Mouse (Mus musculus) kidney, postnatal 10 days (tissue): ENCODE results near the gene Spag16.

ENCODE experiments used
- DNase-seq: peaks from one replicate; pipeline ENCODE4 v3.0.0; 2021; ENCODE audit warnings: mixed read lengths

Spag16 gene

DNA sequence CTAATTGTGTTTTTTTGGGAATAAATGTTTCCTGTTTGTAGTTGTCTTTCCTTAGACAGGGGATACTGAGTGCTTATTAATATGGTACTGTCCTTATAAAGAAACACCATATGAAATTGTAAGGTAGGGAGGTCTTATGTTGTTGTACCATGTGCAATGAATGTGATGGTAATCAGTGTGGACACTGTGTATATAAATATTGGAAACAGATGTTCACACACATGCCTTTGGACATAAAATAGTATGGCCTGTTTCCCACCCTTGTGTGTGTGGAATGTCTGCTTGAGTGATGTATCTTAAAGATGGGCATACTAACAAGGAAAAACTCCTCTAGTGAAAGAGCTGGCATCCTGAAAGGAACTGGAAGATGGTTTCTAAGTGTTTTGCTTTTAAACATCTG is 692.1 kb downstream of the Spag16 start:
- no peak for DNase-seq

DNA sequence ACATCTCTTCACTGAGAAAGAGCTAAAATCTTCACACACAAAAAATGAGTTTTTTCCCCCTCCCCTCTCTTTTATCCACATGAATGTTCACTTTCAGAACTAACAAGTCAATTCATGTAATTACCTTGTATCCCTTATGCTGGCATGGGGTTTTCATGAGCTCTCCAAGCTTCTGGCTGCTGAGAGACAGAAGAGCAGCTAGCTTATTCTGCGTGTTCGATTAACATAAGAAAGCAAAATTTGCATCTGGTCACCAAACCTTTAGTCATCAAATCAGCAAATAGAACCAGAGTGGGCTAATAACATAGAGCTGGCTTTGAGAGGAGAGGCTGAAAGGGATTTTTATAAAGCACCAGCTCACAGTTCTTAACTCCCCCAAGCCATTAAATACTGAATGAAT is 700.4 kb downstream of the Spag16 start:
- DNase-seq = no peak

DNA sequence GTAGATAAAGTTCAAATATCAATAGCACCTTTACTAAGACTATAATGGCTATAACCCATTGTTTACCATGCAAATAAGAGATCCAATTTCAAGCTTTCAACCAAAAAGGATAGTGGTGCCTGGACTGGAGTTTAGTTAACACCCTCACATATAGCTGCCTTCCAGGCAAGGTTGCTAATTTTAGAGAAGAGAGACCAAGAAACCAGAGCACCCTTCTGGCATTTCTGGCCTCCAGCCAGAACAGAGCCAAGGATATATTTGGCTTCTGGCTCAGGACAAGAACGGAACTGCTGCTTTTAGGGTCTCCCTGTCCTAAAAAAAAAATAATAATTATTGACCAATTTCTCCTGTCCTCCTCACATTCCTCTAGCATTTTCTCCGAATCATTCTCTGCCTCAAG is 703.0 kb downstream of the Spag16 start:
- DNase-seq = no peak

DNA sequence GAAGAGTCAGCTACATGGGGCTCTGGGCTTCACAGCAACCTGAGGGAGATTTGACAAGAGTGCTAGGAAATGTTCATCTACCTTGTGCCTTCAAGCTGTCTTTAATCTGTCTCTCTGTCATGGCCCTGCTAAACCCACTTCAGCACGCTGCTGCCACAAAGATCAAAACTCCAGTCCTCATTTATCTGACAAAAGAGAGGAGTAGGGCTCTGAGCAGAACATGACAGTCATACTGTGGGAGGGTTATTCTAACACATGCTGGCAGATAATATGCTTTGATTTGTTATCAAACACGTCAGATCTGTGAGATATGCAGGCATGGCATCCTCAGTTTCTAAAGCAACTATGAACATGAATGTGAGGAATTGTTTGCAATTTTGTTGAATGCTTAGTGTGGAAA is 725.1 kb downstream of the Spag16 start:
- no peak for DNase-seq

DNA sequence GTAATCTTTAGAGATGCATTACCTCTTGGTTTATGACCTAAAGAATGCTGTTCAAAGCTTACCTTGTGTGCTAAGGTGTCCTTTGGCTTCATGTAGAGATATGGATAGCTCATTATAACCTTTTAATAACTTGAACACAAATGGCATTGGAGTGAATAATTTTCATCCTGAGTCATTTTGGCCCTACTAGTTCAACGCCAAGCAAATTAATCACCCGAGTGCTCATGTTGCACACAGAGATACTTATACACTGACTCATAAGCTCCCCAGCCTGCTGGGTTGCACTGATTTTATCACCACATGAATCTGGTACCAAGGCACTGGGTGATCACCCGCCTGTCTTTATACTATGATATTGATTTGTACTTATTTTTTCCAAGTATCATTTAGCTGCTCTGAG is 795.0 kb downstream of the Spag16 start:
- DNase-seq = no peak

DNA sequence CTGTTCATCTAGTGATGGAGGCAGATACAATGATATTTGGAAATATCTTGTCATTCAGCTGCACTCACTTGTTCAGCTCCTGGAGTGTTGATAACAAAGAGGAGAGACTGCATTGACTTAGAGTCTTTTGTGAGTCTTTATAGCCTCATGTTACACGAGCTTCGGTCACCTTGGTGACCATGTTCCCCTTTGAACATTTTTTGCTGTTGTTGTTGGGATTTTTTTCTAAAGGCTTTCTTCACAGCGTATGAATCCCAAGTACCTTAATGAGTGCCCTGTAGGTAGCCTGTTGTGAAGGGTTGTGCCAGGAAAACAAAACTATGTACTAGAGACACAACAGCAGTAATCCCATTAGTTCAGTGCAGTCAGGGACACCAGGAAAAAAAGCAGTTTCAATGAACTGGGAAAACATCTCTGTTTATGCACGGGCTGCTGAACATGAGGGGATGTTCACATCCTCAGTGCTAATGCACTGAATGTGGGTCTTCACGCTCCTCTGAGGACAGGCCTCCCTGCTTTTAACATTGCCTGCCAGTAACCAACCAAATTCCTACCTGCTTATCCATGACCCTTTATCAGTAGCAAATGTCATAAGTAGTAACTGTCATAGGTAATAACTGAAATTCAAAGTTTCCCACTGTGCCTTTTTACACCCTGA is 798.2 kb downstream of the Spag16 start:
- no peak for DNase-seq

DNA sequence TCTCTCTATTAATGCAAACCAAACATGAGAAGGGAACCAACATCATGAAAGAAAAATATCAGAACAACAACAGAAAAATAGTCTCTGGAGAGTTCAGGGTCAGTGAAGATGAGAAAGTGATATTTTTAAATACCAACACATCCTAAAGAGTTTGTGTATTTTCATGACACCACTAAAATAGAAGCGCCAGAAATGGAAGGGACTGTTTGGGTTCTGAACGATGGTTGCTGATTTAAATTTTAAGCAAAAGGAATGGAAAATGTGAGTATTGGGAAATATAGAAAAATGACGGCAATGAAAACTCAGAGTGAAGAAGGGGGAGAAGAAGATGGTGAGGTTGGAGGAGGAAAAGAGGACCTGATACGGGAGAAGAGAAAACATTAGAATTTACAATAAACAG is 825.9 kb downstream of the Spag16 start:
- DNase-seq = no peak

DNA sequence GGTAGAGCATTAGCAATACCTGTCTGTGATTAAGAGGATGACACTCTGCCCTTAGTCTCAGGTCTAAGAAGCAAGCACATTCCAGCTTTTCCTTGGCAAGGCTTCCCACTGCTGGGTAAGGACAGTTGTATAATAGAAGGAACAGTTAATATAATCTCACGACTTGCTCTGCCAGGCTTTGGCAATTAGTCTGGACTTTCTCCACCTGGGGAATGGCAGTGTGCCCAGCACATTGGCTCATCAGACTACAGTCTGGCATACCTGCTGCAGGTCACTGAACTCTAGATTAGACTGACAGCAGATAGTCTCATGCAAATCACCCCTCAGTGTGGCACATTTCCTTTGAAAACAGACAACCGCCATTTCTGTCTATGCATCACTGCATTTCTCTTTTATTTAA is 865.8 kb downstream of the Spag16 start:
- peak; percentile 66 for DNase-seq

DNA sequence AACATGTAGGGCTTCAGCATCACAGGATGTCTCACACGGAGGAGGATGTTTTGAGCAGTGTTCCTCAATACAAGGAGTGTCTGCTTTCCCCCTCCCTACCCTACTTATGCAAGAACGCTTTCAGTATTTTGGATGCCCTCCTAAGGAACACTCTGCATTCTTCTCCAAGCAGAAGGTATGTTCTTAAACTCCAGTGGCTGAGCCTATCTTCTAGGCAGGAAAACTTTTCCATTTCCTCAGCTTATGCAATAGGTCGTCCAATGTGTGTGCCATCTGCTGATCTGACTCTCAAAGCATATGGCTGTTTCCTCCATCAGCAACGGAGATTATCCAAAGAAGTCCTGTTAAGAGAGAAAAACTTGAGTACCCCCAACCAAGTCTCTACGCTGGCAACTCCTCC is 873.5 kb downstream of the Spag16 start:
- DNase-seq = no peak

DNA sequence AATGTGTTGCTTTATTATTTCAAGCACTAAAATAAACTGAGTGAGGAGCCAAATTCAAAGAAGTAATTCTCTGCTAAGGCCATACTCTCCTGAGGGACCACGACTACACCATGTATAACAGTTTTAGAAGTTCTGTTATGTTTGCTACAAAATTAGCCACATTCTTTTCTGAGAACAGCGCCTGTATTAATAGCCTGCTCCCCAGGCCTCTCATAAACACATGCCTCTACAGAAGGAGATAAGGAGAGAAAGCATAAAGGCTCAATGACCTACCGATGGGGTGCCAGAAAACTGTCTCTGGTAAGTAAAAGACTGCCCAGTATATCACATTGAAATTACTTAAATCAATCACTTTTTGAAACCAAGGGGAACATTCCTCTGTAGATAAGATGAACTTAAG is 877.2 kb downstream of the Spag16 start:
- no peak for DNase-seq

DNA sequence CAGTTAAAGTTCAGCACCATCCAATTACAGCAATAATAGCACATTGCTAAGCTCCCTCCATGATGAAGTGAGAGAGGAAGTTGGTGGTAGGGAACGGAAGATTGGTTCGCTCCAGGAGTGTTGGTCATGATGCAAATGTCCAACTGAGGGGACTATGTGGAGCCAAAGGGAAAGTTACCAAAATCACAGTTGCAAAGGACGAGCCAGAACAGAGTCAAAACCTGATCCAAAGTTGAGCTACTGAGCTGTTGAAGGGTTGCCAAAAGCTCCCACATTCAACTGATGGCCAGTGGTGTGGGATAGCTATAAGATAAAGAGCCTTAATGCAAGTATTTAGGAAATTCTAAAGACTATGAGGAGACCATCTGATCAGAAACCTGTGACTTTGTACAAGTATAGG is 879.1 kb downstream of the Spag16 start:
- no peak for DNase-seq

DNA sequence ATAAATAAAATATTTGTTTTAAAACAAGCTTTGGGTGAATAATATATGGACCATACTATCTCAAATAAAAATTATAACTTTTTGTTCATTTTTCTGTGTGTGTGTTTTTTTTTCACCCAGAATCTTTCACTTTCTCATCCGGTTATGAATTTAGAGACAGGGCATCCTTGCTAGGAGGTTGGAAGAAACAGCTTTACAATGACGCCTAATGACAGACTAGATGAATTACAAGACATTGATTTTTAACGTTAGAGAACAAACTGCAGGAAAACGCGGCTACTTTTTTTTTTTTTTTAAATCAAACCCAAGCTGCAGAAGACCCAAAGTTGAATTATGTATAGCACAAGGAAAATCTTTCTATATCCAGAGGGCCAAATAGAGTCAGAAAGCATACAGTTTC is 898.3 kb downstream of the Spag16 start:
- DNase-seq = no peak

DNA sequence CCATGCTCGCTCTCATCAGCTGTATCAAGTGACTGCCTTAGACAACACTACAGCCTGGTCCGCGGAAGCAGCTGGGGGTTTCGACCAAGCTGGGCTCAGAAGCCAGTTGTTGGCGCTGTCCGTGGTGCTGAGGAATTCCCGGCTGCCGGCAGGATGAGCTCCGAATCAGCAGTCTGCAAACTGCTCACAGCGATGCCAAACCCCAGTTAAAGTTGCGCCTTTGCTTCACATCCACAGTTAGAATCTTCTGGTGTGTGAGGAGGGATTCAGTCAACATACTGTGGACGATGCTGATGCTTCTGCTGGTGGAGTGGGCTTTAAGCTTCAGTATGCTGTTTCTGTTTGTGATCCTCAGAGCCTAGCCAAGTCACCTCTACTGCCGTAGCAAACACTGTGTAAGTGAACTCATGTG is 898.9 kb downstream of the Spag16 start, which contains the start of gene Vwc2l:
Gene Vwc2l (plus strand): TSS at position 61 of the 412 bp plus-strand sequence.
- DNase-seq = peak; percentile 89
